Mouse (Mus musculus) megakaryocyte progenitor cell, adult 5-6 weeks (primary cell): Measurements from ENCODE around the gene Zscan4-ps3. TPM values are rescaled to one million over a fixed set of nuclear protein-coding genes. Genes with fewer than 3 reads are reported as not detected.
"Not testable (repeated sequence)": the region's sequence is repeated elsewhere in the genome, so short reads cannot be mapped to it uniquely, and the experiment has no call there.

ENCODE experiments used
- ATAC-seq: replicated peaks from 2 replicates; pipeline ENCODE4 v1.8.0; 2016; ENCODE audit warnings: mild to moderate bottlenecking, moderate TSS enrichment, inconsistent platforms; ENCODE audit not compliant: poor library complexity
- total RNA-seq, 2 experiments: library from RNA; stranded (forward) in 1 of 2; stranded (reverse) in 1 of 2; fragments of 157-497, 149-512 nt in 1 of 2; fragments of 200-1000 nt in 1 of 2; gene quantifications; 2 replicates each; pipeline versions ENCODE4 v1.2.3 to v1.2.4; 2015 to 2017

Gene Zscan4-ps3
- total RNA-seq (2015) (not detected in 2 replicates), total RNA-seq (2017) (not detected in 2 replicates)

- ATAC-seq: not testable (repeated sequence)
These were observed at the start of gene Zscan4-ps3 for GRCm38 (mm10) chr7:11609008-11609407. TSS of gene Zscan4-ps3 (plus strand) at chr7:11609308.

- not testable (repeated sequence) for ATAC-seq
These were observed 8.0 kb downstream of the Zscan4-ps3 start for GRCm38 (mm10) chr7:11617082-11617481.

Other genes starting within 250 kb of the Zscan4-ps3 start
- not detected in 2 replicates for gene Zscan4f, start 211.4 kb upstream of the Zscan4-ps3 start, total RNA-seq (2015)
- not detected in 2 replicates for gene Zscan4f, start 211.4 kb upstream of the Zscan4-ps3 start, total RNA-seq (2017)
- not detected in 2 replicates for gene Zscan4-ps2, start 95.0 kb upstream of the Zscan4-ps3 start, total RNA-seq (2015)
- gene Zscan4-ps2, start 95.0 kb upstream of the Zscan4-ps3 start, total RNA-seq (2017): not detected in 2 replicates
- gene Vmn1r72, start 70.8 kb downstream of the Zscan4-ps3 start, total RNA-seq (2015): not detected in 2 replicates
- not detected in 2 replicates for gene Vmn1r72, start 70.8 kb downstream of the Zscan4-ps3 start, total RNA-seq (2017)
- gene Vmn1r73, start 121.0 kb downstream of the Zscan4-ps3 start, total RNA-seq (2015): not detected in 2 replicates
- gene Vmn1r73, start 121.0 kb downstream of the Zscan4-ps3 start, total RNA-seq (2017): not detected in 2 replicates
- not detected in 2 replicates for gene Vmn1r74, start 224.7 kb downstream of the Zscan4-ps3 start, total RNA-seq (2015)
- not detected in 2 replicates for gene Vmn1r74, start 224.7 kb downstream of the Zscan4-ps3 start, total RNA-seq (2017)